Mouse (Mus musculus) fat pad, adult 2 months (tissue): ENCODE results near the gene Psmd3.
"Not testable (repeated sequence)": the region's sequence is repeated elsewhere in the genome, so short reads cannot be mapped to it uniquely, and the experiment has no call there.

ENCODE experiments used
- DNase-seq: peaks from one replicate; pipeline ENCODE4 v3.0.0-alpha.2; 2011; ENCODE audit warnings: low read depth, low spot score; ENCODE audit errors: extremely low read depth

Psmd3 gene

GRCm38 (mm10) chr11:98713703-98714102, 31.3 kb downstream of the Psmd3 start:
- no peak for DNase-seq

- no peak for DNase-seq
These were observed 33.6 kb downstream of the Psmd3 start for GRCm38 (mm10) chr11:98715946-98716345.

- DNase-seq, result no peak
These were observed 35.5 kb downstream of the Psmd3 start for GRCm38 (mm10) chr11:98717904-98718303.

GRCm38 (mm10) chr11:98720756-98721155, 38.4 kb downstream of the Psmd3 start:
- no peak for DNase-seq

GRCm38 (mm10) chr11:98721458-98722226, 39.3 kb downstream of the Psmd3 start:
- no peak for DNase-seq

GRCm38 (mm10) chr11:98723098-98723497, 40.7 kb downstream of the Psmd3 start:
- DNase-seq, result no peak

GRCm38 (mm10) chr11:98725926-98726506, 43.7 kb downstream of the Psmd3 start:
- no peak for DNase-seq

- DNase-seq, result peak; percentile 75
These were observed 46.8 kb downstream of the Psmd3 start, which contains the start of gene Med24 for GRCm38 (mm10) chr11:98729119-98729588. Gene Med24 (minus strand): TSS chr11:98729435.

- no peak for DNase-seq
These were observed 48.4 kb downstream of the Psmd3 start for GRCm38 (mm10) chr11:98730727-98731126.

- no peak for DNase-seq
These were observed 48.8 kb downstream of the Psmd3 start for GRCm38 (mm10) chr11:98731134-98731533.

- DNase-seq, result no peak
These were observed 51.7 kb downstream of the Psmd3 start for GRCm38 (mm10) chr11:98734020-98734419.

- no peak for DNase-seq
These were observed 52.8 kb downstream of the Psmd3 start for GRCm38 (mm10) chr11:98735111-98735510.

- no peak for DNase-seq
These were observed 53.8 kb downstream of the Psmd3 start for GRCm38 (mm10) chr11:98736176-98736575.

GRCm38 (mm10) chr11:98737220-98737619, 54.9 kb downstream of the Psmd3 start:
- not testable (repeated sequence) for DNase-seq

GRCm38 (mm10) chr11:98738428-98738911, 56.1 kb downstream of the Psmd3 start:
- DNase-seq, result no peak

GRCm38 (mm10) chr11:98738925-98739324, 56.6 kb downstream of the Psmd3 start:
- no peak for DNase-seq

GRCm38 (mm10) chr11:98740026-98740392, 57.7 kb downstream of the Psmd3 start:
- no peak for DNase-seq

- DNase-seq, result no peak
These were observed 58.2 kb downstream of the Psmd3 start, which contains the start of gene Thra for GRCm38 (mm10) chr11:98740393-98741050. Gene Thra (plus strand): TSS chr11:98740638.

GRCm38 (mm10) chr11:98741051-98741620, 58.8 kb downstream of the Psmd3 start:
- no peak for DNase-seq

- no peak for DNase-seq
These were observed 59.5 kb downstream of the Psmd3 start for GRCm38 (mm10) chr11:98741622-98742396.
